Mouse (Mus musculus): Measurements from ENCODE around the gene Nr2f2.

DNA sequence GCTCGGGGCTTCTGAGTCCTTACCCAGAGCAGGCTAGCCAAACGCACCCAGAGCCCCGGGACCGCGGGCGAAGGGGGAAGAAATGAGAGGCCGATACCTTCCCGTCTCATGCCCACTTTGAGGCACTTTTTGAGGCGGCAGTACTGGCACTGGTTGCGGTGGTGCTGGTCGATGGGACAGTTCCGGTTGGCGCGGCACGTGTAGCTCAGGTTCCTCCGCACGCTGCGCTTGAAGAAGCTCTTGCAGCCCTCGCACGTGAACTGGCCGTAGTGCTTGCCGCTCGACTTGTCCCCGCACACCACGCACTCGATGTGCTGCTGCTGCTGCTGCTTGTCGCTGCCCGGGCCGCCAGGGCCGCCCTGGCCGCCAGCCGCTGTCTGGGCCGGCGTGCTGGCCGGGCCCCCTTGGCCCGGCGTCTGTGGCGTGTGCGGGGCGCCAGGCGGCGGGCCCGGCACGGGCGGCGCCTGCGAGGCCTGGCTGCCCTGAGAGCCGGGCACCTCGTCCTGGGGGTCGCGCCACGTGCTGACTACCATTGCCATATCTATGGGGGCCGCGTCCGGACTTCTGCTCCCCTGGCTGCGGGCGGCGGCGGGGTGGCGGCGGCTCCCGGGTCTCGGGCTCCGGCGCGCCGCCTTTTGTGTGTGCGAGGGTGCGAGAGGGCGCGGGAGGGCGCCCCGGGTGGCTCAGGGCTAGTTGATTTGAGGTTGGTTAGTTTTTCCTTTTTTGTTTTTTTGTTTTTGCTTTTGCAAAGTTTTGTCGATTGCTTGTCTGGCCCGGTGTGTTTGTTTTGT is 6.5 kb downstream of the Nr2f2 start:
- TF ChIP-seq POLR2A (IDR thresholded peaks at IDR 0.05; ENCODE audit: borderline replicate concordance, control insufficient read depth, low read depth, low read length) (no peak), CTCF (IDR thresholded peaks at IDR 0.05; ENCODE audit: control insufficient read depth, insufficient read depth, low read length) (no peak)
